Mouse (Mus musculus) kidney, adult 2 months (tissue): ENCODE measurements around the gene Slc35b4.

Experiments used
- CTCF ChIP-seq: fragments of 200-500 bp; conservative IDR thresholded peaks from 2 replicates; pipeline ENCODE4 v1.5.1; 2011; ENCODE audit warnings: low read depth, mild to moderate bottlenecking, control low read depth, low read length, moderate library complexity, mixed read lengths; ENCODE audit not compliant: insufficient read depth, insufficient read length
- POLR2A ChIP-seq: fragments of 200-500 bp; IDR thresholded peaks from one replicate; pipeline ENCODE4 v1.6.1; 2011; ENCODE audit warnings: low read depth, low read length, control low read depth

DNA sequence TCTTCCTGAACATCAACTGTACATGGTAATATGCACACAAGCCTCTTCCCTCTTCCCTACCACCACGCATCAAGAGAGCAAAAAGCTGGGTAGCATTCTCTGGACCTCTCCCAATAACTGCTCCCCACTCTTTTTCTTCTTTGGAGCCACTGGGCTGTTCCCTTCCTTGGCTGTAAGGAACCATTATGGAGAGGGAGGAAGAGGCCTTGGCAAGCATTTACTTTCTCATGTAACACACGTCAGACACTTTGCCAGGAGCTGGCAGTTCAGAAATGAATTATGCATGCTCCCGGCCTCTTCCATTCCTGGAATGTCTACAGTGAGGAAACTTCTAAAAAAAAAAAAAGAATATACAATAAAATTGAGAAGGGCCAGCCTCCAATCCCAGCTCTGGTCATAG lies 22.7 kb downstream of the Slc35b4 start:
- no peak for TF ChIP-seq POLR2A
- no peak for TF ChIP-seq CTCF
